Mouse (Mus musculus) Patski (cell line): Measurements from ENCODE around the gene Vmn1r103. TPM values are rescaled to one million over a fixed set of nuclear protein-coding genes. Genes with fewer than 3 reads are reported as not detected.
"Not testable (repeated sequence)": the region's sequence is repeated elsewhere in the genome, so short reads cannot be mapped to it uniquely, and the experiment has no call there.

Source experiments
- ATAC-seq: fragments of 100-300 bp; one replicate; pipeline ENCODE4 v1.8.0; 2021
- CTCF ChIA-PET: fragments of 350-600 bp; sonication (Branson Sonifier 250); formaldehyde crosslinking; loops from one replicate; lab custom pipeline; 2022; ENCODE audit warnings: inconsistent platforms; lab: Charles Lee
- POLR2A ChIA-PET: fragments of 350-600 bp; sonication (Branson Sonifier 250); formaldehyde crosslinking; loops from one replicate; lab custom pipeline; 2022; ENCODE audit warnings: antibody characterized with exemption, inconsistent platforms; lab: Charles Lee
- DNase-seq: peaks from one replicate; pipeline ENCODE4 v3.0.0-alpha.2; 2011; ENCODE audit warnings: low read depth, low spot score
- H3K27me3 ChIP-seq: fragments of 371-371 bp; one replicate; pipeline ENCODE4 v1.5.1; 2021
- in situ Hi-C: fragments of 300-500 bp; cut with MboI; formaldehyde crosslinking; loops from 3 replicates; pipeline ENCODE4 v1.11.1; 2018; ENCODE audit warnings: low pct_unique_long_range_greater_than_20kb, mixed read lengths
- polyA plus RNA-seq: library from polyadenylated mRNA; unstranded; gene quantifications from one replicate; pipeline ENCODE4 v1.2.3, GENCODE M21; 2021

Gene Vmn1r103
- polyA plus RNA-seq, result not detected

GRCm38 (mm10) chr7:20510434-20510833, at the start of gene Vmn1r103:
Gene Vmn1r103, minus strand, starts transcription at chr7:20510534.
- H3K27me3 ChIP-seq, ATAC-seq, CTCF ChIA-PET, in situ Hi-C loops, POLR2A ChIA-PET, DNase-seq: not testable (repeated sequence)

GRCm38 (mm10) chr7:20545657-20546056, 35.3 kb upstream of the Vmn1r103 start, which contains the start of gene Gm5726:
Gene Gm5726, minus strand, starts transcription at chr7:20545757.
- ATAC-seq, CTCF ChIA-PET, DNase-seq, POLR2A ChIA-PET, H3K27me3 ChIP-seq, in situ Hi-C loops: not testable (repeated sequence)

- H3K27me3 ChIP-seq, POLR2A ChIA-PET, CTCF ChIA-PET, in situ Hi-C loops, DNase-seq, ATAC-seq: not testable (repeated sequence)
Measured at GRCm38 (mm10) chr7:20533537-20533936, 23.2 kb upstream of the Vmn1r103 start, which contains the start of gene Vmn1r104. Gene Vmn1r104, plus strand, starts transcription at chr7:20533837.

- ATAC-seq, CTCF ChIA-PET, in situ Hi-C loops, DNase-seq, POLR2A ChIA-PET, H3K27me3 ChIP-seq: not testable (repeated sequence)
Measured at GRCm38 (mm10) chr7:20474825-20475224, 35.5 kb downstream of the Vmn1r103 start, which contains the start of gene Gm10670. Gene Gm10670, minus strand, starts transcription at chr7:20474925.

Other genes starting within 250 kb of the Vmn1r103 start
- gene Gm5890, start 247.7 kb downstream of the Vmn1r103 start, polyA plus RNA-seq, result not detected
- gene Gm4133, start 176.5 kb downstream of the Vmn1r103 start, polyA plus RNA-seq, result not detected
- gene Gm5728, start 135.1 kb downstream of the Vmn1r103 start, polyA plus RNA-seq, result not detected
- gene Vmn1r100, start 92.6 kb downstream of the Vmn1r103 start, polyA plus RNA-seq, result not detected
- not detected for gene Vmn1r101, start 67.9 kb downstream of the Vmn1r103 start, polyA plus RNA-seq
- gene Gm10670, start 35.6 kb downstream of the Vmn1r103 start, polyA plus RNA-seq, result not detected
- gene Vmn1r104, start 23.3 kb upstream of the Vmn1r103 start, polyA plus RNA-seq, result not detected
- not detected for gene Gm5726, start 35.2 kb upstream of the Vmn1r103 start, polyA plus RNA-seq
- gene Gm4141, start 65.7 kb upstream of the Vmn1r103 start, polyA plus RNA-seq, result not detected
- gene Gm4513, start 88.5 kb upstream of the Vmn1r103 start, polyA plus RNA-seq, result not detected
- gene Vmn1r107, start 158.4 kb upstream of the Vmn1r103 start, polyA plus RNA-seq, result not detected
- gene Vmn1r111, start 192.7 kb upstream of the Vmn1r103 start, polyA plus RNA-seq, result not detected
- not detected for gene Gm10668, start 220.1 kb upstream of the Vmn1r103 start, polyA plus RNA-seq